34 mouse cellular contexts compared by ENCODE assay signal in the genomic region with DNA sequence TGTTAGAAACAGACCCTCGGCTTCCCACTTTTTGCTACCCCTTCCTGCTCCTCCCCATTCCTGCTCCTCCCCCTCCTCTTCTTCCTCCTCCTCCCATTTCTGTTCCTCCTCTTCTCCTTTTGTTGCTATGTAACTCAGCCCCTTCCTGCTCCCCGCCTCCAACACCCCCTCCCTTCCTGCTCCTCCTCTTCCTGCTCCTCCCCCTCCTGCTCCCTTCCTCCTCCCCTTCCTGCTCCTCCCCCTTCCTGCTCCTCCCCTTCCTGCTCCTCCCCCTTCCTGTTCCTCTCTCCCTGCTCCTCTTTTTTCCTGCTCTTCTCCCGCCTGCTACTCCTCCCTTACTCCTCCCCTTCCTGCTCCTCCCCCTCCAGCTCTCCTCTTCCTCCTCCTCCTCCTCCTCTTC. TPM values are rescaled to one million over a fixed set of nuclear protein-coding genes. Genes with fewer than 3 reads are reported as not detected.
DNase-seq lines count a peak whose midpoint lies in the region; ATAC-seq and TF ChIP-seq lines count a peak whose summit lies in the region.
"Had no signal": no experiment of that assay in that cellular context is flagged by ENCODE, and none has a peak within 500 bp of the region (broad histone marks: within the 10 kb centered on the region; RNA-seq: fewer than 3 reads in every experiment).

No protein-coding gene starts in this region.

- H3K9ac ChIP-seq in ES-Bruce4 (ENCODE audit: low read depth, poor library complexity, severe bottlenecking) = no peak overlapping the region
- no peak overlapping the region for H3K9ac ChIP-seq in stomach, postnatal 0 days (ENCODE audit: low read length)
- H3K9ac ChIP-seq: embryonic facial prominence, embryonic 15.5 days; forebrain, embryonic 12.5 days; forebrain, postnatal 0 days; heart, embryonic 12.5 days; hindbrain, embryonic 14.5 days; kidney, embryonic 15.5 days; liver, embryonic 13.5 days had no signal

- H3K27ac ChIP-seq in ES-Bruce4 (ENCODE audit: insufficient read depth, low read length) = no peak overlapping the region
- H3K27ac ChIP-seq in stomach, postnatal 0 days (replicated peaks) = no peak overlapping the region
- H3K27ac ChIP-seq in hindbrain, embryonic 10.5 days = no peak overlapping the region
- H3K27ac ChIP-seq: embryonic facial prominence, embryonic 10.5 days; embryonic facial prominence, embryonic 15.5 days; forebrain, embryonic 12.5 days; hindbrain, embryonic 14.5 days; kidney, embryonic 15.5 days; liver, embryonic 13.5 days; midbrain, embryonic 10.5 days had no signal

- H3K4me1 ChIP-seq in ES-Bruce4 (ENCODE audit: control insufficient read depth, insufficient read depth, low read length) = no peaks in the 10 kb centered on the region
- no peaks in the 10 kb centered on the region for H3K4me1 ChIP-seq in stomach, postnatal 0 days (replicated peaks; ENCODE audit: control insufficient read depth, insufficient read depth)
- H3K4me1 ChIP-seq in hindbrain, embryonic 10.5 days (replicated peaks) = no peaks in the 10 kb centered on the region
- H3K4me1 ChIP-seq: embryonic facial prominence, embryonic 15.5 days; forebrain, embryonic 12.5 days; heart, embryonic 12.5 days; liver, embryonic 13.5 days; midbrain, embryonic 10.5 days had no signal

- H3K27me3 ChIP-seq in ES-Bruce4 (ENCODE audit: control insufficient read depth, insufficient read depth, low read length, poor library complexity, severe bottlenecking) = no peaks in the 10 kb centered on the region
- no peaks in the 10 kb centered on the region for H3K27me3 ChIP-seq in stomach, postnatal 0 days (ENCODE audit: control insufficient read depth, insufficient read depth, low read length)
- no peaks in the 10 kb centered on the region for H3K27me3 ChIP-seq in hindbrain, embryonic 10.5 days (ENCODE audit: insufficient read depth, poor library complexity, severe bottlenecking)
- H3K27me3 ChIP-seq: embryonic facial prominence, embryonic 15.5 days; forebrain, embryonic 12.5 days; heart, embryonic 12.5 days; kidney, embryonic 15.5 days; liver, embryonic 13.5 days; Patski had no signal

- no peak for TF ChIP-seq POLR2A in ES-Bruce4 (IDR thresholded peaks at IDR 0.05; ENCODE audit: insufficient read depth, low read length)

- no peak for ATAC-seq in stomach, postnatal 0 days (ENCODE audit: low FRiP score, low TSS enrichment)
- ATAC-seq: forebrain, postnatal 0 days; lung, postnatal 0 days; midbrain, embryonic 16.5 days; Patski had no signal

- 94% methylated on average over 3 of the region's 3 CpGs for WGBS in stomach, postnatal 0 days
- 90% methylated on average over 3 of the region's 3 CpGs for WGBS in hindbrain, embryonic 10.5 days

- no peaks in the 10 kb centered on the region for H3K9me3 ChIP-seq in ES-Bruce4 (replicated peaks; ENCODE audit: control insufficient read depth, insufficient read depth, low read length, poor library complexity, severe bottlenecking)
- no peaks in the 10 kb centered on the region for H3K9me3 ChIP-seq in stomach, postnatal 0 days (ENCODE audit: control insufficient read depth, low read length)
- H3K9me3 ChIP-seq in hindbrain, embryonic 10.5 days = peaks cover 7% of the 10 kb centered on the region; the same call in 1 of the 2 replicates
- H3K9me3 ChIP-seq: embryonic facial prominence, embryonic 15.5 days; forebrain, embryonic 12.5 days; kidney, embryonic 15.5 days; liver, embryonic 13.5 days; midbrain, embryonic 10.5 days had no signal

- H3K4me3 ChIP-seq in ES-Bruce4 (ENCODE audit: low read depth, low read length) = peak overlapping the region; percentile 39
- no peak overlapping the region for H3K4me3 ChIP-seq in stomach, postnatal 0 days (ENCODE audit: low read depth, low read length)
- no peak overlapping the region for H3K4me3 ChIP-seq in hindbrain, embryonic 10.5 days
- H3K4me3 ChIP-seq: embryonic facial prominence, embryonic 10.5 days; embryonic facial prominence, embryonic 15.5 days; forebrain, embryonic 12.5 days; heart, embryonic 12.5 days; kidney, embryonic 15.5 days; liver, embryonic 13.5 days; midbrain, embryonic 10.5 days had no signal

- TF ChIP-seq CTCF in ES-Bruce4 (IDR thresholded peaks at IDR 0.05; ENCODE audit: low read depth, low read length) = no peak
- no peak for TF ChIP-seq CTCF in stomach, postnatal 0 days (IDR thresholded peaks at IDR 0.05; ENCODE audit: low read depth)

- 0 out of 2 replicates have a peak, but pooled peaks have one; percentile 8 for TF ChIP-seq EP300 in ES-Bruce4 (IDR thresholded peaks at IDR 0.05; ENCODE audit: insufficient read depth, low read depth, low read length)
- TF ChIP-seq EP300 in stomach, postnatal 0 days (optimal IDR thresholded peaks at IDR 0.05) = no peak

- DNase-seq in testis, postnatal 14 days (ENCODE audit: low spot score) = peak; percentile 72
- DNase-seq in testis, postnatal 10 days (ENCODE audit: low spot score) = no peak
- peak; percentile 89 for DNase-seq in ZHBTc4 (ENCODE audit: low read depth, low spot score)
- no peak for DNase-seq in stomach, postnatal 0 days (ENCODE audit: low spot score)
- no peak for DNase-seq in layer of hippocampus, adult 9-10 months (ENCODE audit: low spot score)
- no peak for DNase-seq in hindbrain, embryonic 10.5 days (ENCODE audit: low spot score)
- DNase-seq: adrenal gland, postnatal 36 days; cerebellum, adult 2 months; cerebellum, postnatal 25 days; forebrain, postnatal 0 days; gastrocnemius, postnatal 10 days; heart, adult 18-20 months; heart, postnatal 4 days; kidney, adult 11 months; kidney, postnatal 25 days; layer of hippocampus, postnatal 36 days; left cerebral cortex, postnatal 4 days; liver, embryonic 13.5 days; lung, adult 18-20 months; right cerebral cortex, adult 18-20 months; spleen, adult 18-20 months; thymus, postnatal 4 days had no signal

- no peak overlapping the region for H3K4me2 ChIP-seq in stomach, postnatal 0 days (replicated peaks; ENCODE audit: low read depth)
- H3K4me2 ChIP-seq: embryonic facial prominence, embryonic 15.5 days; forebrain, embryonic 12.5 days; heart, embryonic 12.5 days; hindbrain, embryonic 14.5 days; kidney, embryonic 15.5 days; liver, embryonic 13.5 days had no signal

- no peaks in the 10 kb centered on the region for H3K36me3 ChIP-seq in ES-Bruce4 (ENCODE audit: control insufficient read depth, insufficient read depth, low read length, poor library complexity, severe bottlenecking)
- no peaks in the 10 kb centered on the region for H3K36me3 ChIP-seq in stomach, postnatal 0 days (ENCODE audit: control insufficient read depth, insufficient read depth, low read length)
- no peaks in the 10 kb centered on the region for H3K36me3 ChIP-seq in hindbrain, embryonic 10.5 days
- H3K36me3 ChIP-seq: embryonic facial prominence, embryonic 10.5 days; embryonic facial prominence, embryonic 15.5 days; forebrain, embryonic 12.5 days; G1E; heart, embryonic 12.5 days; kidney, embryonic 15.5 days; liver, embryonic 13.5 days; midbrain, embryonic 10.5 days had no signal

RNA-seq across cellular contexts. Expression of a gene that starts 8.7 kb away (rescaled TPM):
- polyA plus RNA-seq in ES-Bruce4 (2011; ENCODE audit: insufficient read depth, insufficient read length, low read depth, missing spikeins) = 1.5 and 1.8 TPM in 2 replicates
- polyA plus RNA-seq in stomach, postnatal 0 days (2015; fragmentation: Nextera tagmentation; extraction: Ambion mirVana) = 2.6 and 2.9 TPM in 2 replicates
- polyA plus RNA-seq in hindbrain, embryonic 10.5 days (2016; fragmentation: Nextera tagmentation; extraction: Ambion mirVana) = 5.0 and 5.9 TPM in 2 replicates
- polyA plus RNA-seq: G1E had no signal

RNA-seq across cellular contexts. Expression of a gene that starts 8.9 kb away (rescaled TPM):
- polyA plus RNA-seq in ES-Bruce4 (2011; ENCODE audit: insufficient read depth, insufficient read length, low read depth, missing spikeins) = 38.2 and 41.0 TPM in 2 replicates
- 1.6 and 1.8 TPM in 2 replicates for polyA plus RNA-seq in stomach, postnatal 0 days (2015; fragmentation: Nextera tagmentation; extraction: Ambion mirVana)
- polyA plus RNA-seq in hindbrain, embryonic 10.5 days (2016; fragmentation: Nextera tagmentation; extraction: Ambion mirVana) = 3.4 and 3.5 TPM in 2 replicates

Comparison
In these comparisons a context has a peak if more than half of its experiments do, and no peak if none do; other contexts are left out.
1. DNase-seq: peak in testis, postnatal 14 days (single experiment) and ZHBTc4 (single experiment); none in testis, postnatal 10 days (single experiment), stomach, postnatal 0 days (single experiment), layer of hippocampus, adult 9-10 months (single experiment) and hindbrain, embryonic 10.5 days (single experiment).